Mouse (Mus musculus): Measurements from ENCODE around the gene Kcns1. TPM values are rescaled to one million over a fixed set of nuclear protein-coding genes. Genes with fewer than 3 reads are reported as not detected.

Kcns1 gene
- polyA plus RNA-seq, 1 experiment from 2014 or later, result not detected

- no peak for DNase-seq (ENCODE audit: extremely low spot score, low spot score)
- Histone ChIP-seq H3K36me3 (replicated peaks) (no peaks in the 10 kb centered on the region), H3K4me3 (no peak overlapping the region), H3K4me1 (peaks cover 9% of the 10 kb centered on the region), H3K27me3 (ENCODE audit: poor library complexity, severe bottlenecking) (no peaks in the 10 kb centered on the region), H3K27ac (0 out of 2 replicates have a peak overlapping the region, but pooled peaks have one; percentile 53), H3K9me3 (no peaks in the 10 kb centered on the region)
- 45% methylated on average over 9 of the region's 9 CpGs for WGBS
Observed at GRCm38 (mm10) chr2:164184145-164184719, 13.3 kb upstream of the Kcns1 start.

DNA sequence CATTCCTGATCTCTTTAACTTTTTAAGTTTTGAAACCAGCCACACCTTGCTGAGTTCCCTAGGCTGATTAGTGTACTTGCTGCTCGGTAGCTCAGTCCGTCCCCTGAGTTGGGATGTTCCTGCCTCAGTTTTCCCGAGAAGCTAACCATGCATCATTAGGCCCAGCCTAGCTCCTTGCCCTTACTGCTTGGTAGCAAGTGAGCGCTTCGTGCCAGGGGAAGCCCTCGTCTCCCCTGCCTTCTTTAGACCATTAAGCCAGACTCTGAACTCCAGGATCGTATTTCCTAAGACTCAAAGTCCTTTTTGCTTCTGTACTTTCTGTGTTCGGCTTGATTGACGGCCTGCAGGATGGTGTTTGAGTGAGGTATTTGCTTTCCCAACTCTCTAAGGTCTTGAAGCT lies 12.4 kb upstream of the Kcns1 start:
- Histone ChIP-seq H3K27ac (no peak overlapping the region), H3K27me3 (ENCODE audit: poor library complexity, severe bottlenecking) (peaks cover 3% of the 10 kb centered on the region; the same call in 1 of the 2 replicates), H3K9me3 (no peaks in the 10 kb centered on the region), H3K36me3 (replicated peaks) (no peaks in the 10 kb centered on the region), H3K4me3 (no peak overlapping the region), H3K4me1 (peaks cover 9% of the 10 kb centered on the region)
- DNase-seq (ENCODE audit: extremely low spot score, low spot score), result no peak
- WGBS, result 73% methylated on average over 9 of the region's 9 CpGs

GRCm38 (mm10) chr2:164182692-164183255 lies 11.9 kb upstream of the Kcns1 start, which contains the start of gene Wfdc5:
Gene Wfdc5, minus strand, starts transcription at chr2:164182742.
- WGBS, result 77% methylated on average over 7 of the region's 7 CpGs
- Histone ChIP-seq H3K27ac (no peak within 1 kb of the TSS), H3K4me1 (peaks cover 9% of the 10 kb centered on the region), H3K4me3 (no peak within 1 kb of the TSS), H3K36me3 (replicated peaks) (no peaks in the 10 kb centered on the region), H3K9me3 (no peaks in the 10 kb centered on the region), H3K27me3 (ENCODE audit: poor library complexity, severe bottlenecking) (peaks cover 3% of the 10 kb centered on the region; the same call in 1 of the 2 replicates)
- DNase-seq (ENCODE audit: extremely low spot score, low spot score), result no peak

GRCm38 (mm10) chr2:164180770-164181169 lies 9.9 kb upstream of the Kcns1 start:
- Histone ChIP-seq H3K27me3 (ENCODE audit: poor library complexity, severe bottlenecking) (peaks cover 5% of the 10 kb centered on the region), H3K9me3 (no peaks in the 10 kb centered on the region), H3K36me3 (replicated peaks) (no peaks in the 10 kb centered on the region), H3K27ac (no peak overlapping the region), H3K4me1 (peaks cover 9% of the 10 kb centered on the region), H3K4me3 (no peak overlapping the region)
- 89% methylated on average over 4 of the region's 4 CpGs for WGBS
- no peak for DNase-seq (ENCODE audit: extremely low spot score, low spot score)

- H3K4me1 ChIP-seq, result peaks cover 9% of the 10 kb centered on the region
- no peak overlapping the region for H3K27ac ChIP-seq
- peaks cover 11% of the 10 kb centered on the region for H3K27me3 ChIP-seq (ENCODE audit: poor library complexity, severe bottlenecking)
- WGBS, result 48% methylated on average over 3 of the region's 3 CpGs
- no peak for DNase-seq (ENCODE audit: extremely low spot score, low spot score)
- H3K9me3 ChIP-seq, result no peaks in the 10 kb centered on the region
- no peak overlapping the region for H3K4me3 ChIP-seq
- H3K36me3 ChIP-seq (replicated peaks), result no peaks in the 10 kb centered on the region
Observed at GRCm38 (mm10) chr2:164180124-164180523, 9.2 kb upstream of the Kcns1 start.

- Histone ChIP-seq H3K9me3 (no peaks in the 10 kb centered on the region), H3K36me3 (replicated peaks) (no peaks in the 10 kb centered on the region), H3K27me3 (ENCODE audit: poor library complexity, severe bottlenecking) (peaks cover 34% of the 10 kb centered on the region), H3K27ac (no peak overlapping the region), H3K4me3 (no peak overlapping the region), H3K4me1 (no peaks in the 10 kb centered on the region)
- no peak for DNase-seq (ENCODE audit: extremely low spot score, low spot score)
- 89% methylated on average over 5 of the region's 5 CpGs for WGBS
Observed at GRCm38 (mm10) chr2:164177831-164178230, 6.9 kb upstream of the Kcns1 start.

DNA sequence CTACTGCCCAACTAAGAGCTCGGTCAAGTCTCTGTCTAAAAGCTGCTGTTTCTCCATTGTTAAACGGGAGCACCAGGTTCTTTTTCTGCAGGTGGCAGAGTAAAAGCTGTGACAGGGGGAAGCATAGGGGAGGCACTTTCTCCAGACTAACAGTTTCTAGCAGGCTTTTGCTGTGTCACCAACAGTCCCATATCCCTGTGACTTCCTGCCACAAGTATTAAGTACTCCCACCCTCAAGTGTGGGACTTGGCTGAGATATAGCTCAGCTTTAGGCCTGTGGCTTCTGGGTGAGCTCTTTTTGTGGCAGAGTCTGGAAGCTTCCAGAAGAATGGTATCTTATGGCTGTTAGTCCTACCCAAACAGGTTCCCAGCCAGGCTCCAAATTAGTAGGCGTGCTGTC lies 4.9 kb upstream of the Kcns1 start:
- Histone ChIP-seq H3K4me3 (no peak overlapping the region), H3K27me3 (ENCODE audit: poor library complexity, severe bottlenecking) (peaks cover 54% of the 10 kb centered on the region), H3K36me3 (replicated peaks) (no peaks in the 10 kb centered on the region), H3K4me1 (peaks cover 11% of the 10 kb centered on the region), H3K27ac (no peak overlapping the region), H3K9me3 (no peaks in the 10 kb centered on the region)
- 87% methylated on average over 3 of the region's 3 CpGs for WGBS
- no peak for DNase-seq (ENCODE audit: extremely low spot score, low spot score)

GRCm38 (mm10) chr2:164174649-164175395 lies 3.9 kb upstream of the Kcns1 start:
- H3K27me3 ChIP-seq (ENCODE audit: poor library complexity, severe bottlenecking), result peaks cover 64% of the 10 kb centered on the region
- H3K9me3 ChIP-seq, result no peaks in the 10 kb centered on the region
- H3K4me1 ChIP-seq, result peaks cover 21% of the 10 kb centered on the region
- H3K27ac ChIP-seq, result no peak overlapping the region
- WGBS, result 81% methylated on average over 8 of the region's 8 CpGs
- H3K4me3 ChIP-seq, result no peak overlapping the region
- no peaks in the 10 kb centered on the region for H3K36me3 ChIP-seq (replicated peaks)
- no peak for DNase-seq (ENCODE audit: extremely low spot score, low spot score)

- H3K27me3 ChIP-seq (ENCODE audit: poor library complexity, severe bottlenecking), result peaks cover 76% of the 10 kb centered on the region
- H3K27ac ChIP-seq, result no peak overlapping the region
- H3K4me3 ChIP-seq, result no peak overlapping the region
- no peaks in the 10 kb centered on the region for H3K9me3 ChIP-seq
- DNase-seq (ENCODE audit: extremely low spot score, low spot score), result no peak
- WGBS, result 83% methylated on average over 3 of the region's 3 CpGs
- H3K4me1 ChIP-seq, result peaks cover 24% of the 10 kb centered on the region
- H3K36me3 ChIP-seq (replicated peaks), result no peaks in the 10 kb centered on the region
Observed at GRCm38 (mm10) chr2:164173394-164173793, 2.5 kb upstream of the Kcns1 start.

DNA sequence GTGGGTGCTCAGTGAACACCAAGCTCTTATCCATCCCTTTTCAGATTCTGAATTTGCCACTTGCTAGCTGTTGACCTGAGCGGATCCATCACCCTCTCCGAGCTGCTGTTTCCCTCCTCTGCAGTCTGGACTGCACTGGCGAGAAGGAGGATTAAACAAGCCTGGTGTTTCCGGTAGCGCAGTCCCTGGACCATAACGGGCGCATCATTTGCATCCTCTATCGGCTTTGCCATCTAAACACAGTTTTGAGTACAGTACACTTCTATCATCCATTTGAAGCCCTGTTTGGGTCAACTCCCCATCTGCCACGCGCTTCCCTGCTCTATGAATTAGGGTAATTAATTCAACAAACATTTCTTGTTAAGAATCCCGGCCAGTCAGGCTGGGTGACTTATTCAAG lies 587 bp downstream of the Kcns1 start:
- Histone ChIP-seq H3K4me1 (peaks cover 32% of the 10 kb centered on the region), H3K36me3 (replicated peaks) (no peaks in the 10 kb centered on the region), H3K27ac (no peak overlapping the region), H3K4me3 (peak overlapping the region; percentile 48), H3K27me3 (ENCODE audit: poor library complexity, severe bottlenecking) (peaks cover 100% of the 10 kb centered on the region), H3K9me3 (no peaks in the 10 kb centered on the region)
- no peak for DNase-seq (ENCODE audit: extremely low spot score, low spot score)
- 3% methylated on average over 11 of the region's 11 CpGs for WGBS

- H3K4me3 ChIP-seq, result peak overlapping the region; percentile 43
- no peak for DNase-seq (ENCODE audit: extremely low spot score, low spot score)
- H3K4me1 ChIP-seq, result peaks cover 32% of the 10 kb centered on the region
- no peaks in the 10 kb centered on the region for H3K36me3 ChIP-seq (replicated peaks)
- no peaks in the 10 kb centered on the region for H3K9me3 ChIP-seq
- 13% methylated on average over 42 of the region's 42 CpGs for WGBS
- H3K27me3 ChIP-seq (ENCODE audit: poor library complexity, severe bottlenecking), result peaks cover 91% of the 10 kb centered on the region
- H3K27ac ChIP-seq, result no peak overlapping the region
Observed at GRCm38 (mm10) chr2:164168571-164168946, 2.4 kb downstream of the Kcns1 start.

DNA sequence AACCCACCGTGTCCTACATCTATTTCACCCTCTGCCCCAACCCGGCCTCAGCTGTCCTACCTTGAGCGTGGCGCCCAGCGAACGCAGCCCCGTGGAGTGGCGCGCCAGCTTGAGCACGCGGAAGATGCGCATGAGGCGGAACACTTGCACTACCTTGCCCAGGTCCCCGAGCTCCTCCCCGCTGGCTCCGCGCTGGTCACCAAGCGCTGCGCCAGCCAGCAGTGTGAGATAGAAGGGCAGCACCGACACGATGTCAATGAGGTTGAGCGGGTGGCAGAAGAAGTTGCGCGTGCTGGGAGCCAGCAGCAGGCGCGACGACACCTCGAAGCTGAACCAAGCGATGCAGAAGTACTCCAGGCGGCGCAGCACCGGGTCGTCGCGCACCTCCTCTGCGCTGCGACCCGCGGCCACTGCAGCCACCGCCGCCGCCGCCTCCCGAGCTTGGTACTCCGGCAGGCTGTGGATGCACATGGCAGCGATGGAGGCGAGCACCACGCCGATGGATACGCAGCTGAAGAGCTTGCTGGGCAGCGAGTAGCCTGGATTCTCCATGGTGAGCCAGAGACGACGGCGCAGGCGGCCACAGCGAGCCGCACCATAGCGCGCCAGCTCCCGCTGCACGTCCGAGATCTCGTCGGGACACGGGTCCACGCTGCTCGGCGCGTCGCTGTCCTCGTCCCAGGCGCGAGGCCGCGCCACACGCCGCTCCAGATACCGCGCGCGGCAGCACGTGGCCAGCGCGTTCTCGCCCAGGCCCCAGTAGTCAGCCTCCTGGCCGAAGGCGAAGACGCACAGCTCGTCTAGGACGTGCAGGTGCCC lies 3.0 kb downstream of the Kcns1 start:
- H3K4me1 ChIP-seq, result peaks cover 32% of the 10 kb centered on the region
- H3K4me3 ChIP-seq, result peak overlapping the region; percentile 43
- H3K36me3 ChIP-seq (replicated peaks), result no peaks in the 10 kb centered on the region
- no peak for DNase-seq (ENCODE audit: extremely low spot score, low spot score)
- WGBS, result 13% methylated on average over 90 of the region's 90 CpGs
- H3K27me3 ChIP-seq (ENCODE audit: poor library complexity, severe bottlenecking), result peaks cover 85% of the 10 kb centered on the region
- H3K27ac ChIP-seq, result no peak overlapping the region
- H3K9me3 ChIP-seq, result no peaks in the 10 kb centered on the region

Data from forebrain, embryonic 10.5 days (tissue).